Mouse (Mus musculus) liver, postnatal 0 days (tissue): ENCODE measurements at regions not wholly inside any gene's neighbourhood (a gene's known extent, or its start where the extent isn't known, plus 50 kb on each side); places are given as distances from the start of the nearest gene placed in this dataset.

Source experiments
- ATAC-seq: fragments of 200-750 bp; cut with Nextera tagmentation; 2 replicates; pipeline ENCODE4 v1.8.0; 2017; ENCODE audit warnings: mild to moderate bottlenecking, moderate library complexity
- DNase-seq: peaks from one replicate; pipeline ENCODE4 v3.0.0-alpha.2; 2016
- H3K27ac ChIP-seq: fragments of 300-500 bp; sonication (generic); 2 replicates; pipeline ENCODE4 v1.5.1; 2014; ENCODE audit warnings: antibody characterized with exemption, moderate library complexity, mild to moderate bottlenecking, low read depth
- H3K27me3 ChIP-seq: fragments of 300-500 bp; sonication (generic); 2 replicates; pipeline ENCODE4 v1.6.1; 2014; ENCODE audit warnings: low read length, control low read depth, mixed read lengths; ENCODE audit not compliant: insufficient read depth
- H3K36me3 ChIP-seq: fragments of 300-500 bp; sonication (generic); replicated peaks from 2 replicates; pipeline ENCODE4 v1.6.1; 2014; ENCODE audit warnings: mild to moderate bottlenecking, control low read depth, low read length, moderate library complexity, mixed read lengths; ENCODE audit not compliant: insufficient read depth
- H3K4me1 ChIP-seq: fragments of 300-500 bp; sonication (generic); 2 replicates; pipeline ENCODE4 v1.6.1; 2014; ENCODE audit warnings: antibody characterized with exemption, mild to moderate bottlenecking, control low read depth; ENCODE audit not compliant: insufficient read depth
- H3K4me2 ChIP-seq: fragments of 300-500 bp; sonication (generic); 2 replicates; pipeline ENCODE4 v1.6.1; 2014; ENCODE audit warnings: low read depth, mild to moderate bottlenecking, low read length, moderate library complexity, mixed read lengths
- H3K4me3 ChIP-seq: fragments of 300-500 bp; sonication (generic); 2 replicates; pipeline ENCODE4 v1.5.1; 2014; ENCODE audit warnings: low read depth, low read length
- H3K9ac ChIP-seq: fragments of 300-500 bp; sonication (generic); replicated peaks from 2 replicates; pipeline ENCODE4 v1.6.1; 2014; ENCODE audit warnings: mild to moderate bottlenecking, moderate library complexity
- H3K9me3 ChIP-seq: fragments of 300-500 bp; sonication (generic); 2 replicates; pipeline ENCODE4 v1.6.1; 2016; ENCODE audit warnings: mild to moderate bottlenecking, control low read depth, low read length, mixed read lengths
- CTCF ChIP-seq: sonication (generic); IDR thresholded peaks from 2 replicates; pipeline ENCODE4 v1.5.1; 2016; ENCODE audit warnings: antibody characterized with exemption, low read depth
- EP300 ChIP-seq: IDR thresholded peaks from 2 replicates; pipeline ENCODE4 v1.6.1; 2016; ENCODE audit warnings: antibody characterized with exemption, low read depth, mild to moderate bottlenecking
- WGBS: fragments of 180-500 bp; shearing (Covaris S2); extraction: QIAGEN DNeasy Blood & Tissue Kit; methylation state at CpG from one replicate; pipeline ENCODE4 v1.1.7; 2014; ENCODE audit not compliant: insufficient replicate concordance; 5-methylcytosine and 5-hydroxymethylcytosine counted together

DNA sequence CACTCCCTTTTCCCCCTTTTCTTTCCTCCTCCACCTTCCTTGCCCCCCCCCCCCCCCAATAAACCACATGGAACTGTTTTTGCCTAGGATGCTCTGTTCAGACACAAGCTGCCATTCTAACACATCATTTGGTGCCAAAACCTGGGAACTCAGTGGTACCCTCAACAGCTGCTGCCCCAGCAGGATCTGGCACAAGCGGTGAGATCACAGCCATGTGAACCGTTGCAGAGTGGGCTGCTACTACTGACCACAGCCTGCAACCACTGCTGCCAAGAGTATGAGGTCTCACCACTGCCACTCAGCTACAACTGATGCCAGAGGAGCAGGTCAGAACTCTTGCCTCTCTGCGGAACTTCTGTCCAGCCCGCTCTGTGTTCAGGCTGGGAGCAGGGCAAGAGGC is 206.2 kb downstream of the Pcsk1 start:
- no peak for DNase-seq
- 80% methylated on average over 4 of the region's 4 CpGs for WGBS
- no peak overlapping the region for H3K4me3 ChIP-seq
- no peaks in the 10 kb centered on the region for H3K36me3 ChIP-seq
- no peak overlapping the region for H3K27ac ChIP-seq
- H3K4me2 ChIP-seq = no peak overlapping the region
- H3K27me3 ChIP-seq = no peaks in the 10 kb centered on the region
- H3K4me1 ChIP-seq = no peaks in the 10 kb centered on the region
- no peak overlapping the region for H3K9ac ChIP-seq
- TF ChIP-seq CTCF (no peak), EP300 (no peak)
- peaks cover 3% of the 10 kb centered on the region for H3K9me3 ChIP-seq
- ATAC-seq = no peak

DNA sequence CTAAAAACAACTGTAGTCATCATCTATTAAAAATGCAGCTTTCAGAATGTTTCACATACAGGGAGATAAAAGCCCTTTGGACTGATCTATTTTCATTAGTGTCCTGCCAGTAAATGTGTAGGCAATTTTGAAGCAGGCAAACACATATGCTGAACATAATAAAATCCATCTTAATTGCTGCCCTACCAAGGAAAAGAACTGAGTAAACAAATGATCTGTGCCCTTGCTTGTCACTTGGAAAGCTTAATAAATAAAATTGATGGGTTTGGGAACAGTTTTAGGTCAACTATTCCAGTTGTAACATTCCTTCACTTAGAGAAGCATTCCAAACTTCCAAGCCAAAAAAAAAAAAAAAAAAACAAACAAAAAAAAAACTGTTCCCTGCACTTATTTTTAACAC is 230.2 kb downstream of the Pcsk1 start:
- no peaks in the 10 kb centered on the region for H3K4me1 ChIP-seq

DNA sequence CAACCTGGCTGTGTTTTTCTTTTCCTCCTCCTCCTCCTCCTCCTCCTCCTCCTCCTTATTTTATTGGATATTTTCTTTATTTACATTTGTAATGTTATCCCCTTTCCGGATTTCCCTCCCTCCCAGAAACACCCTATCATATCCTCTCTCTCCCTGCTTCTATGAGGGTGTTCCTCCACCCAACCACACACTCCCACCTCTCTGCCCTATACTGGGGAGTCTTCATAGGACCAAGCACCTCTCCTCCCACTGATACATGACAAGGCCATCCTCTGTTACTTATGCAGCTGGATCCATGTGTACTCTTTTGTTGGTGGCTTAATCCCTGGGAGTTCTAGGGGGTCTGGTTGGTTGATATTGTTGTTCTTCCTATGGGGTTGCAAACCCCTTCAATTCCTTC is 230.6 kb downstream of the Pcsk1 start:
- WGBS = 59% methylated on average over 1 of the region's 1 CpGs
- Histone ChIP-seq H3K4me3 (no peak overlapping the region), H3K4me2 (no peak overlapping the region), H3K9ac (no peak overlapping the region), H3K36me3 (no peaks in the 10 kb centered on the region), H3K4me1 (no peaks in the 10 kb centered on the region), H3K27ac (no peak overlapping the region), H3K9me3 (no peaks in the 10 kb centered on the region), H3K27me3 (no peaks in the 10 kb centered on the region)
- no peak for DNase-seq
- ATAC-seq = no peak
- TF ChIP-seq EP300 = no peak
- no peak for TF ChIP-seq CTCF

More for the DNA sequence above, 230.2 kb downstream of the Pcsk1 start:
- Histone ChIP-seq H3K27me3 (no peaks in the 10 kb centered on the region), H3K9me3 (no peaks in the 10 kb centered on the region), H3K27ac (no peak overlapping the region), H3K4me3 (no peak overlapping the region), H3K9ac (no peak overlapping the region), H3K36me3 (no peaks in the 10 kb centered on the region), H3K4me2 (no peak overlapping the region)
- TF ChIP-seq EP300 = no peak
- no peak for DNase-seq
- no peak for ATAC-seq

DNA sequence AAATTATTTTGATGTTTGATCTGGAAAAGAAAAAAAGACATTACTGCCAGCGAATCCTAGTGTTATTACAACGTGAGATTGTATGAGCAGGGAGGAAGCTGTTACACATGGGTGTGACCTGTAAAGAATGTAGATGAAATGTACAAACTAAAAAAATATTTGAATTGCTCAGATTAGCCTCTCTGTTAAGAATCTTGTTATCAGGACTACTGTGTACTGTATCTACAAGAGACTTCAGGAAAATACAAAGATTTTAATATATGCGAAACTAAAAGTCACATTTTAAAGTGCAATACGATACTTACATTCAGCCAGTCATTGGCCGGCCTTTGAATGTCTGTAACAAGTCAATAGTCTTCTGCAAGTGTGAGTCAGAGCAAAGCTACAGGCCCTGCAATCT is 247.4 kb downstream of the Pcsk1 start:
- TF ChIP-seq CTCF = no peak
- no peak for TF ChIP-seq EP300
- no peak overlapping the region for H3K9ac ChIP-seq
- H3K4me2 ChIP-seq = no peak overlapping the region
- H3K27me3 ChIP-seq = no peaks in the 10 kb centered on the region
- no peaks in the 10 kb centered on the region for H3K36me3 ChIP-seq
- no peaks in the 10 kb centered on the region for H3K4me1 ChIP-seq
- no peaks in the 10 kb centered on the region for H3K9me3 ChIP-seq
- DNase-seq (no peak), ATAC-seq (no peak)
- WGBS = 78% methylated on average over 5 of the region's 5 CpGs
- H3K27ac ChIP-seq = no peak overlapping the region
- no peak overlapping the region for H3K4me3 ChIP-seq

DNA sequence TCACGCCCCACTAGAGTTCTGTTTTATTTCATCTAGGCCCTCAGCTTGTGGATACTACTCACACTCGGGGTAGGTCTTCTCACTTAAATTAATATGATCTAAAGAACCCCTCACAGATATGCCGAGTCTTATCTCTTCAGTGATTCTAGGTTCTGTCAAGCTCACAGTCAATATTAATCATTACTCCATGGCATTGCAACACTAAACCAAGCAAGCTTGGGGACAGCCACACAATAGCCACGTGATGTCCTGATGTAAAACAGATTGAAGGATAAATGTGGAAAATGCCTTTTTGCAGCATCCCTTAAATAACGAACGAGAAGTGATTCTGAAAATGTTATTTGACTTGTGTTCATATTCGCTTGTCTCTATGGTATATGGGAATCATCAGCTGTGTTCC is 253.8 kb downstream of the Pcsk1 start:
- H3K27ac ChIP-seq = no peak overlapping the region; the same call in 1 of the 2 replicates
- no peak overlapping the region for H3K4me3 ChIP-seq

DNA sequence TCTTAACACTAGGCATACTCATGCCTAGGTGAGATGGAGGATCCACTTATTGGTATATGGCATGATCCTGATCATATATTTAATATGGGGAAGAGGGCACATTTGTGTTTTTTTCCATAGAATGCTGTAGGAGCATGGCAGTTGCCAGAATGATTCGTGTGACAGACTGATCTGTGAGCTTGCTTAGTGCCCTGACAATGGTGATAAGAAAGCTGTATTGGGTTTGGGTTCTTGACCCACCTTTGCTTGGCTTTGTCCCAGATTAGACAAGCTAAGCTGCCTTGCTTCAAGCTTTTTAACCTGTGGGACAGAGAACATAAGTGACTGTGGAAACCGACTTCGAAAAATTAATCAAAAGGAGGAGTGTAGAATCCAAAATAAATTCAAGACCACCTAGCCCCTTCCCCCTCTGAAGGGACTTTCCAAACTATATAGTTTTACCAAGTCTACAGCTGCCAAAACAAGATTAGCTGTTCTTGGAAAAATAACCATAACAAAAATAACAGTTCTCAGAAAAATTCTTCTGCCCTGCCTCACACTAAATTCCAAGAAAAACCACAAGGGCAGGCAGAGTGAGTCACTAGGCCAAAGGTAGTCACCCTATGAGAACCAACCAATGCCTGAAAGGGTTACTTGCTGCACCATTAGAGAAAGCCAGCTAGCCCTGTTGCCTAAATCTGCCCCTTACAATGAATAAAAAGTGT is 277.2 kb downstream of the Pcsk1 start:
- no peaks in the 10 kb centered on the region for H3K36me3 ChIP-seq
- ATAC-seq (peak; percentile 64), DNase-seq (no peak)
- H3K9me3 ChIP-seq = no peaks in the 10 kb centered on the region
- H3K4me2 ChIP-seq = no peak overlapping the region
- WGBS = 70% methylated on average over 3 of the region's 3 CpGs
- no peaks in the 10 kb centered on the region for H3K27me3 ChIP-seq
- H3K9ac ChIP-seq = no peak overlapping the region
- no peaks in the 10 kb centered on the region for H3K4me1 ChIP-seq
- H3K27ac ChIP-seq = no peak overlapping the region
- TF ChIP-seq CTCF (no peak), EP300 (no peak)
- H3K4me3 ChIP-seq = no peak overlapping the region

More for the DNA sequence above, 253.8 kb downstream of the Pcsk1 start:
- Histone ChIP-seq H3K9me3 (no peaks in the 10 kb centered on the region), H3K36me3 (no peaks in the 10 kb centered on the region), H3K9ac (no peak overlapping the region), H3K4me2 (0 out of 2 replicates have a peak overlapping the region, but pooled peaks have one; percentile 14), H3K27me3 (no peaks in the 10 kb centered on the region), H3K4me1 (no peaks in the 10 kb centered on the region)
- 62% methylated on average over 7 of the region's 7 CpGs for WGBS
- ATAC-seq (peak; percentile 87), DNase-seq (no peak)
- TF ChIP-seq CTCF (no peak), EP300 (no peak)
